Mouse (Mus musculus): ENCODE measurements at regions not wholly inside any gene's neighbourhood (a gene's known extent, or its start where the extent isn't known, plus 50 kb on each side); places are given as distances from the start of the nearest gene placed in this dataset.

GRCm38 (mm10) chr16:49550231-49550630 is 148.8 kb upstream of the Ift57 start:
- TF ChIP-seq RAD21 (IDR thresholded peaks at IDR 0.05; ENCODE audit: low read depth, low read length): no peak
- TF ChIP-seq TBP (IDR thresholded peaks at IDR 0.05; ENCODE audit: low read depth, low read length): no peak
- TF ChIP-seq SIN3A (IDR thresholded peaks at IDR 0.05; ENCODE audit: low read length): no peak
- TF ChIP-seq CTCF (IDR thresholded peaks at IDR 0.05 in 2 of 3, conservative IDR thresholded peaks at IDR 0.05 in 1 of 3; ENCODE audit: control insufficient read depth in 1 of 3, insufficient read depth in 1 of 3, low read depth in 2 of 3, low read length in 3 of 3, poor library complexity in 1 of 3, severe bottlenecking in 1 of 3): no peak
- no peak for TF ChIP-seq ZNF384 (IDR thresholded peaks at IDR 0.05; ENCODE audit: low read depth, low read length)
- TF ChIP-seq ETS1 (IDR thresholded peaks at IDR 0.05; ENCODE audit: low read depth, low read length): no peak
- no peak for TF ChIP-seq MXI1 (IDR thresholded peaks at IDR 0.05; ENCODE audit: low read depth, low read length)
- TF ChIP-seq SMC3 (IDR thresholded peaks at IDR 0.05; ENCODE audit: low read depth, low read length): no peak
- no peak for TF ChIP-seq E2F4 (IDR thresholded peaks at IDR 0.05; ENCODE audit: borderline replicate concordance, low read depth, low read length)
- no peak for TF ChIP-seq MAFK (IDR thresholded peaks at IDR 0.05; ENCODE audit: borderline replicate concordance, low read depth, low read length)
- TF ChIP-seq POLR2A (IDR thresholded peaks at IDR 0.05; ENCODE audit: control insufficient read depth in 1 of 2, insufficient read depth in 1 of 2, low read depth in 1 of 2, low read length in 2 of 2, poor library complexity in 1 of 2): no peak
- no peak for TF ChIP-seq GABPA (IDR thresholded peaks at IDR 0.05; ENCODE audit: low read depth, low read length)

Measured in MEL (cell line).